Mouse (Mus musculus): ENCODE results near the gene Olfr830. TPM values are rescaled to one million over a fixed set of nuclear protein-coding genes. Genes with fewer than 3 reads are reported as not detected.
"Not testable (repeated sequence)": the region's sequence is repeated elsewhere in the genome, so short reads cannot be mapped to it uniquely, and the experiment has no call there.

The Olfr830 gene
- polyA plus RNA-seq (2012; rRNA removed), result not detected in 2 replicates

GRCm38 (mm10) chr9:18874393-18874792, at the start of gene Olfr830:
TSS of gene Olfr830 (plus strand) at chr9:18874693.
- H3K27me3 ChIP-seq (replicated peaks; ENCODE audit: control insufficient read depth, insufficient read depth, low read length), result no peaks in the 10 kb centered on the region
- no peaks in the 10 kb centered on the region for H3K36me3 ChIP-seq (ENCODE audit: control insufficient read depth, insufficient read depth, low read length)
- DNase-seq, result no peak
- no peaks in the 10 kb centered on the region for H3K4me1 ChIP-seq (ENCODE audit: control insufficient read depth, insufficient read depth, low read length)
- H3K4me3 ChIP-seq (ENCODE audit: insufficient read depth, low read depth, low read length), result no peak within 1 kb of the TSS
- TF ChIP-seq CTCF (conservative IDR thresholded peaks at IDR 0.05; ENCODE audit: insufficient read depth, insufficient read length, low read depth, low read length) (no peak), POLR2A (IDR thresholded peaks at IDR 0.05; ENCODE audit: low read depth, low read length) (no peak)
- no peak within 1 kb of the TSS for H3K27ac ChIP-seq (ENCODE audit: insufficient read depth, low read depth, low read length)

GRCm38 (mm10) chr9:18854633-18855032, 19.9 kb upstream of the Olfr830 start, which contains the start of gene Olfr829:
TSS of gene Olfr829 (plus strand) at chr9:18854933.
- WGBS, result 53% methylated on average over 1 of the region's 1 CpGs
- no peak within 1 kb of the TSS for H3K27ac ChIP-seq (ENCODE audit: insufficient read depth, low read depth, low read length)
- H3K36me3 ChIP-seq (ENCODE audit: control insufficient read depth, insufficient read depth, low read length), result no peaks in the 10 kb centered on the region
- no peaks in the 10 kb centered on the region for H3K4me1 ChIP-seq (ENCODE audit: control insufficient read depth, insufficient read depth, low read length)
- H3K4me3 ChIP-seq (ENCODE audit: insufficient read depth, low read depth, low read length), result no peak within 1 kb of the TSS
- no peaks in the 10 kb centered on the region for H3K27me3 ChIP-seq (replicated peaks; ENCODE audit: control insufficient read depth, insufficient read depth, low read length)
- no peak for TF ChIP-seq CTCF (conservative IDR thresholded peaks at IDR 0.05; ENCODE audit: insufficient read depth, insufficient read length, low read depth, low read length)
- TF ChIP-seq POLR2A (IDR thresholded peaks at IDR 0.05; ENCODE audit: low read depth, low read length), result no peak
- no peak for DNase-seq

- not testable (repeated sequence) for H3K36me3 ChIP-seq (ENCODE audit: control insufficient read depth, insufficient read depth, low read length); H3K4me1 ChIP-seq (ENCODE audit: control insufficient read depth, insufficient read depth, low read length); H3K4me3 ChIP-seq (ENCODE audit: insufficient read depth, low read depth, low read length); H3K27ac ChIP-seq (ENCODE audit: insufficient read depth, low read depth, low read length); H3K27me3 ChIP-seq (replicated peaks; ENCODE audit: control insufficient read depth, insufficient read depth, low read length); DNase-seq
- 77% methylated on average over 2 of the region's 2 CpGs for WGBS
Observed at GRCm38 (mm10) chr9:18907699-18908098, 33.2 kb downstream of the Olfr830 start.

- not testable (repeated sequence) for H3K27me3 ChIP-seq (replicated peaks; ENCODE audit: control insufficient read depth, insufficient read depth, low read length); H3K4me1 ChIP-seq (ENCODE audit: control insufficient read depth, insufficient read depth, low read length); H3K27ac ChIP-seq (ENCODE audit: insufficient read depth, low read depth, low read length); H3K36me3 ChIP-seq (ENCODE audit: control insufficient read depth, insufficient read depth, low read length); H3K4me3 ChIP-seq (ENCODE audit: insufficient read depth, low read depth, low read length); DNase-seq
- 88% methylated on average over 16 of the region's 16 CpGs for WGBS
Observed at GRCm38 (mm10) chr9:18927921-18928320, 53.4 kb downstream of the Olfr830 start.

Other genes starting within 250 kb of the Olfr830 start
- gene Muc16, start 200.2 kb upstream of the Olfr830 start, polyA plus RNA-seq (2012; rRNA removed), result 0.09 and 0.12 TPM in 2 replicates
- gene Olfr24, start 110.7 kb upstream of the Olfr830 start, polyA plus RNA-seq (2012; rRNA removed), result not detected in 2 replicates
- gene Olfr828, start 55.2 kb upstream of the Olfr830 start, polyA plus RNA-seq (2012; rRNA removed), result not detected in 2 replicates
- gene Olfr829, start 19.8 kb upstream of the Olfr830 start, polyA plus RNA-seq (2012; rRNA removed), result not detected in 2 replicates
- gene Olfr832, start 62.4 kb downstream of the Olfr830 start, polyA plus RNA-seq (2012; rRNA removed), result not detected in 2 replicates
- not detected in 2 replicates for gene Olfr834, start 113.3 kb downstream of the Olfr830 start, polyA plus RNA-seq (2012; rRNA removed)
- not detected in 2 replicates for gene Olfr835, start 158.0 kb downstream of the Olfr830 start, polyA plus RNA-seq (2012; rRNA removed)
- gene Olfr836, start 245.7 kb downstream of the Olfr830 start, polyA plus RNA-seq (2012; rRNA removed), result not detected in 2 replicates